Mouse (Mus musculus): Measurements from ENCODE around the gene Olfr728. TPM values are rescaled to one million over a fixed set of nuclear protein-coding genes. Genes with fewer than 3 reads are reported as not detected.

The Olfr728 gene
- total RNA-seq (2015): not detected in 2 replicates
- not detected in 2 replicates for total RNA-seq (2017)

GRCm38 (mm10) chr14:50142580-50142979 lies at the start of gene Olfr728:
Olfr728 (minus strand) TSS chr14:50142680.
- ATAC-seq (ENCODE audit: poor library complexity, severe bottlenecking): no peak

- no peak for ATAC-seq (ENCODE audit: poor library complexity, severe bottlenecking)
Measured at GRCm38 (mm10) chr14:50188098-50188497, 45.6 kb upstream of the Olfr728 start, which contains the start of gene Olfr730. Olfr730 (minus strand) TSS chr14:50188198.

- ATAC-seq (ENCODE audit: poor library complexity, severe bottlenecking): no peak
Measured at GRCm38 (mm10) chr14:50152810-50153209, 10.3 kb upstream of the Olfr728 start, which contains the start of gene Olfr729. Olfr729 (minus strand) TSS chr14:50152910.

GRCm38 (mm10) chr14:50122886-50123285 lies 19.6 kb downstream of the Olfr728 start, which contains the start of gene Olfr727:
Olfr727 (plus strand) TSS chr14:50123186.
- ATAC-seq (ENCODE audit: poor library complexity, severe bottlenecking): no peak

GRCm38 (mm10) chr14:50090853-50091252 lies 51.6 kb downstream of the Olfr728 start, which contains the start of gene Olfr726:
Olfr726 (minus strand) TSS chr14:50090953.
- no peak for ATAC-seq (ENCODE audit: poor library complexity, severe bottlenecking)

Other genes starting within 250 kb of the Olfr728 start
- gene Olfr722, start 240.7 kb downstream of the Olfr728 start, total RNA-seq (2015): not detected in 2 replicates
- not detected in 2 replicates for gene Olfr722, start 240.7 kb downstream of the Olfr728 start, total RNA-seq (2017)
- gene Olfr723, start 210.9 kb downstream of the Olfr728 start, total RNA-seq (2015): not detected in 2 replicates
- gene Olfr723, start 210.9 kb downstream of the Olfr728 start, total RNA-seq (2017): not detected in 2 replicates
- gene Olfr724, start 179.4 kb downstream of the Olfr728 start, total RNA-seq (2015): not detected in 2 replicates
- not detected in 2 replicates for gene Olfr724, start 179.4 kb downstream of the Olfr728 start, total RNA-seq (2017)
- gene Olfr725, start 102.3 kb downstream of the Olfr728 start, total RNA-seq (2015): not detected in 2 replicates
- gene Olfr725, start 102.3 kb downstream of the Olfr728 start, total RNA-seq (2017): not detected in 2 replicates
- not detected in 2 replicates for gene Olfr726, start 51.7 kb downstream of the Olfr728 start, total RNA-seq (2015)
- not detected in 2 replicates for gene Olfr726, start 51.7 kb downstream of the Olfr728 start, total RNA-seq (2017)
- gene Olfr727, start 19.5 kb downstream of the Olfr728 start, total RNA-seq (2015): not detected in 2 replicates
- not detected in 2 replicates for gene Olfr727, start 19.5 kb downstream of the Olfr728 start, total RNA-seq (2017)
- gene Olfr729, start 10.2 kb upstream of the Olfr728 start, total RNA-seq (2015): not detected in 2 replicates
- not detected in 2 replicates for gene Olfr729, start 10.2 kb upstream of the Olfr728 start, total RNA-seq (2017)
- not detected in 2 replicates for gene Olfr730, start 45.5 kb upstream of the Olfr728 start, total RNA-seq (2015)
- gene Olfr730, start 45.5 kb upstream of the Olfr728 start, total RNA-seq (2017): not detected in 2 replicates
- gene Olfr731, start 99.2 kb upstream of the Olfr728 start, total RNA-seq (2015): not detected in 2 replicates
- not detected in 2 replicates for gene Olfr731, start 99.2 kb upstream of the Olfr728 start, total RNA-seq (2017)
- not detected in 2 replicates for gene Olfr732, start 141.5 kb upstream of the Olfr728 start, total RNA-seq (2015)
- gene Olfr732, start 141.5 kb upstream of the Olfr728 start, total RNA-seq (2017): not detected in 2 replicates
- gene Olfr733, start 158.8 kb upstream of the Olfr728 start, total RNA-seq (2015): not detected in 2 replicates
- not detected in 2 replicates for gene Olfr733, start 158.8 kb upstream of the Olfr728 start, total RNA-seq (2017)
- gene Olfr734, start 184.1 kb upstream of the Olfr728 start, total RNA-seq (2015): not detected in 2 replicates
- gene Olfr734, start 184.1 kb upstream of the Olfr728 start, total RNA-seq (2017): not detected in 2 replicates
- gene Olfr735, start 206.2 kb upstream of the Olfr728 start, total RNA-seq (2015): not detected in 2 replicates
- not detected in 2 replicates for gene Olfr735, start 206.2 kb upstream of the Olfr728 start, total RNA-seq (2017)
- gene Tlr11, start 215.2 kb upstream of the Olfr728 start, total RNA-seq (2015): 0.45 and 1.3 TPM in 2 replicates
- gene Tlr11, start 215.2 kb upstream of the Olfr728 start, total RNA-seq (2017): 1.2 and 1.4 TPM in 2 replicates
- not detected in 2 replicates for gene Olfr736, start 238.5 kb upstream of the Olfr728 start, total RNA-seq (2015)
- not detected in 2 replicates for gene Olfr736, start 238.5 kb upstream of the Olfr728 start, total RNA-seq (2017)

All from megakaryocyte, adult 5-6 weeks (primary cell).